Mouse (Mus musculus): ENCODE results near the gene Fnip1. TPM values are rescaled to one million over a fixed set of nuclear protein-coding genes. Genes with fewer than 3 reads are reported as not detected.

Gene Fnip1
- total RNA-seq, 1 experiment from 2014 or later = 41.2 TPM

- no peak for ATAC-seq (replicated peaks in 1 of 2; ENCODE audit: insufficient read depth in 1 of 2, low FRiP score in 2 of 2, low TSS enrichment in 1 of 2, low read depth in 1 of 2, poor library complexity in 2 of 2, severe bottlenecking in 2 of 2)
These were observed 85.5 kb downstream of the Fnip1 start for GRCm38 (mm10) chr11:54523431-54524001.

DNA sequence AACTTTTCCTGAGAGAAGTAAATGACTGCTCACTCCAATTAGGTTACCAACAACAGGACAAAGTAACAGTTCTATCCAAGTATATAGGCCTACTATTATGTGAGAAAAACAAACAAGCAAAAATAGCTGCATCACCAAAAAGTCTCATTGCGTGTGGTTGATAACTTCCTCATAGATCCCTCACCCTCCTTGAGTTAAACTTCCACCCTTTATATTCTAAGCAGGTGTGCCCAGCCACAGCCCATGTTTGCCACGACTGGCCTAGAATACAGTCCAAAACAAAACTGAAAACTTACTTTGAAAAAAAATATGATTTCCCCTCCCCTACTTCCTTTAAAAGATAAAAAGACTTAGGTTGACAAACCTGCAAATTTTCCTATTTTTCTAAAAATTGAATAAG is 90.0 kb downstream of the Fnip1 start:
- ATAC-seq (replicated peaks in 1 of 2; ENCODE audit: insufficient read depth in 1 of 2, low FRiP score in 2 of 2, low TSS enrichment in 1 of 2, low read depth in 1 of 2, poor library complexity in 2 of 2, severe bottlenecking in 2 of 2) = peak; percentile 51 to 63; a peak in 3 of 4 replicates

DNA sequence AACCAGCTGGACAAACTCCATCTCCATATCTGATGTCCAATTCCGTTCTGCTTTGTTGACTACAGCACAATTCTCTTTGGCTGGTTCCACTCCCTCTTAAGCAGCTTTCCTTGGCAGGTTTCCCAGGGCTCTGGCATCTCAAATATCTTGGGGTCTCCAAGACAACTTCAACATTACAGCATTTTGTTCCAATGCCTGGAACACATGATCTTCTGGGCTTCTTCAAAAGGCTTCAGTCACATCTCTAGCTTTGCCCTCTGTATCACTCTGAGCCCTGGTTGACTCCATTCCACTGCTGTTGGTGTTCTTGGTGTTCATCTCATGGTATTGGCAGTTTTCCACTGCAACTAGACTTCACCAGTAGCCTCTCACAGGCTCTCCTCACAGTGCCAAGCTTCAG is 92.4 kb downstream of the Fnip1 start:
- no peak for ATAC-seq (replicated peaks in 1 of 2; ENCODE audit: insufficient read depth in 1 of 2, low FRiP score in 2 of 2, low TSS enrichment in 1 of 2, low read depth in 1 of 2, poor library complexity in 2 of 2, severe bottlenecking in 2 of 2)

GRCm38 (mm10) chr11:54530916-54531315 is 92.9 kb downstream of the Fnip1 start:
- no peak for ATAC-seq (replicated peaks in 1 of 2; ENCODE audit: insufficient read depth in 1 of 2, low FRiP score in 2 of 2, low TSS enrichment in 1 of 2, low read depth in 1 of 2, poor library complexity in 2 of 2, severe bottlenecking in 2 of 2)

DNA sequence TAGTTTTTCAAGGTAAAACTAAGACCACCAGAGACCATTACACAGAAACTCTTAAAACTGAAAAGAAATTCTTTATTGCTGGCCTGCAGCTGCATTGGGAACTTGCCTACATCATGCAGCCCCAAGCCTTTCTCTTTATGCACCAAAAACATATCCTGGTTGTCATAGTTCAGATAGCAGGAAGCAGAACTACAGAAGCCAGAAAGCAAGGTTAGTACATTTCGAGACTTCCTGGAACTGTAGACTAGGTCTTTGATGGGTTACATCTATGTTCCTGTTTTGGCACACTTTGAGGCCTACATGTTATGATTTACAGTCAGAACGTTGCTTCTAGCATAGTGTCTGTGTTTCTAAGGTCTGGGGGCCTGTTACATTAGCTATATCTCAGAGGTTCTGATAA is 95.8 kb downstream of the Fnip1 start:
- peak; percentile 59 to 61 for ATAC-seq (replicated peaks in 1 of 2; ENCODE audit: insufficient read depth in 1 of 2, low FRiP score in 2 of 2, low TSS enrichment in 1 of 2, low read depth in 1 of 2, poor library complexity in 2 of 2, severe bottlenecking in 2 of 2)

DNA sequence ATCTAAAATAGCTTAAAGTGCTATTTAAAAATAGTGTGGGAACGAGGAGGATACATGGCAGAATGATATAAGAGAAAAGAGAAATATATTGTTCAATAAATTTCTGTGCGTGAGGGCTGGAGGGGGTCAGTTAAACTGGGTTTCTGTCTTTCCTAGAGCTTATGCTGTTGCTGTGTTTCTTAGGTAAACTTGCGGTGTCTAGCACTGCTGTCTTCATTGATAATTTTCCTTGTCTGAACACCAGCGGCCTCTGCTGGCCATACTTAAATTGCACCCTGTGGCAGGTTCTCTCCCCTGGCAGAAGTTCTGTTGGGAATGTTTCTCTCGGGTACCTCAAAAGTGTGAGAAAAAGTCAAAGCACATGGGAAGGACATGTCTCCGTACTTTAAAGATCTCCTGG is 96.9 kb downstream of the Fnip1 start:
- peak; percentile 79 to 80 for ATAC-seq (replicated peaks in 1 of 2; ENCODE audit: insufficient read depth in 1 of 2, low FRiP score in 2 of 2, low TSS enrichment in 1 of 2, low read depth in 1 of 2, poor library complexity in 2 of 2, severe bottlenecking in 2 of 2)

- ATAC-seq (replicated peaks in 1 of 2; ENCODE audit: insufficient read depth in 1 of 2, low FRiP score in 2 of 2, low TSS enrichment in 1 of 2, low read depth in 1 of 2, poor library complexity in 2 of 2, severe bottlenecking in 2 of 2) = no peak
These were observed 101.0 kb downstream of the Fnip1 start for GRCm38 (mm10) chr11:54539031-54539430.

DNA sequence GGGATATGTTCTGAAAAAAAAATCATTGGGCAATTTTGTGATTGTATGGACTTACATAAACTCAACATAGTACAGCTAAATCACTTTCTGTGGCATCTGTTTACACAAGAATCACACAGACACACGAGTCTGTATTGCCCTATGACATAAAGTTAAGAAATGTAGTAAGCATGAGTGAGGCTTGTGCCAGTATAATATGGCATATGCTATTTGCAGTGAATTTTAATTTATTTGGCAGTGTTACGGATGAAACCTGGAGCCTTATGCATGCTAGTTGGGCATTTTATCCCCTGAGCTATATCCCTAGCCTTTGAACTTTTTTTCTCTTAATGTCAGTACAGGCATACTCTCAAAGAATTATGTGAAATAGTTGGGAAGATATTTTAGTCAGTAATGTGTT is 101.5 kb downstream of the Fnip1 start:
- ATAC-seq (replicated peaks in 1 of 2; ENCODE audit: insufficient read depth in 1 of 2, low FRiP score in 2 of 2, low TSS enrichment in 1 of 2, low read depth in 1 of 2, poor library complexity in 2 of 2, severe bottlenecking in 2 of 2) = no peak

- no peak for ATAC-seq (replicated peaks in 1 of 2; ENCODE audit: insufficient read depth in 1 of 2, low FRiP score in 2 of 2, low TSS enrichment in 1 of 2, low read depth in 1 of 2, poor library complexity in 2 of 2, severe bottlenecking in 2 of 2)
These were observed 102.3 kb downstream of the Fnip1 start for GRCm38 (mm10) chr11:54540328-54540727.

DNA sequence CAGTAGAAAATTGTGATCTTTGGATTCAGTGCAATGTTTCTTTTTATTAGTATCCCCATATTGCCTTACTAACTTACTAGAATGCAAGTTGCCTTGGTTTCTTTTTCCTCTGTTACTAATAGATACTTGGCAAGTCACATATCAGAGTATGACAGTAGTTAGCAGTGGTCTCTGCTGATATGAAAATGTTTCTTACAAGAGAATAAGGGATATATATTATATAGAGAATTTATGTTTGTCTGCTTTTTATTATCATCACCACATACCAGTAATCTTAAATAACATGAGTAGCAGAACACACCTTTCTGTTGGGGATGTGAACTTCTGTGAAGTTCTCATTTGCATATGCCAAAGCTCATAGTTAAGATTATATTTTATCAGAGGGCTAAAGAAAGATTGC is 104.4 kb downstream of the Fnip1 start:
- ATAC-seq (replicated peaks in 1 of 2; ENCODE audit: insufficient read depth in 1 of 2, low FRiP score in 2 of 2, low TSS enrichment in 1 of 2, low read depth in 1 of 2, poor library complexity in 2 of 2, severe bottlenecking in 2 of 2) = no peak

DNA sequence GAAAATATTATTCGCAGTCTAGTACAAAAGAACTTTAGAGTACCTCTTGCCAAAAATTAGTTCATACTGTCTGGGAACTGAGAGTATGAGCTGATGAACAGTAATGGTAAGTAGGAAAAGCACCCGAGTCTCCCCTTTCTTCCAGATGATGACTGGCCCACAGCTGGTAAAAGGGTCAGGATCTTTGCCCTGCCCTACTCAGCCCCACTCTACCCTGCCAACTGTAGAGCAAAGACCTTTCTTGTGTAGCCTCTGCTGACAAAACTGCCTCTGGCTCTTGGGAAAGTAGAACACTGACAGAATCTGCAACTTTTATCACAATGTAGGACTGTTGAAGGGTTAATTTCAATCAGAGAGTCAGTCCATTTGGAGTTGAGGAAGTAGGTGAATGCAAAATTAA is 117.0 kb downstream of the Fnip1 start:
- ATAC-seq (replicated peaks in 1 of 2; ENCODE audit: insufficient read depth in 1 of 2, low FRiP score in 2 of 2, low TSS enrichment in 1 of 2, low read depth in 1 of 2, poor library complexity in 2 of 2, severe bottlenecking in 2 of 2) = no peak

DNA sequence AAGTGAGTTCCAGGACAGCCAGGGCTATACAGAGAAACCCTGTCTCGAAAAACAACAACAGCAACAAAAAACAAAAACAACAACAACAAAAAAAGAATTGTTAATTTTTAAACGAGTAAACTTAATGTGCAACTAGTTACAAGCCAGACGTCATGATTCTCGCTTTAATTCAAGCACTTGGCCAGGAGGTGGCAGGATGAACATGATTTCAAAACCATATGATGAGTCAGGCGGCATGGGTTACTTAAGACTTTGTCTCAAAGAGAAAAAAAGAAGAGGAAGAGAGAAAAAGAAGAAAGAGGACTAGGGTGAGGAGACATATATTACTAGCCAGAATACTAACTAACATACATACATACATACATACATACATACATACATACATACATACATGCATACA is 124.8 kb downstream of the Fnip1 start:
- ATAC-seq (replicated peaks in 1 of 2; ENCODE audit: insufficient read depth in 1 of 2, low FRiP score in 2 of 2, low TSS enrichment in 1 of 2, low read depth in 1 of 2, poor library complexity in 2 of 2, severe bottlenecking in 2 of 2) = peak; percentile 42 to 62; a peak in 1 of 4 replicates

Other genes with a start within 250 kb of the Fnip1 start
- not detected in 2 replicates for gene Csf2, start 188.5 kb upstream of the Fnip1 start, total RNA-seq (2017)
- gene Il3, start 170.9 kb upstream of the Fnip1 start, total RNA-seq (2017) = not detected in 2 replicates
- 0.44 and 5.1 TPM in 2 replicates for gene Acsl6, start 134.4 kb upstream of the Fnip1 start, total RNA-seq (2017)
- not detected in 2 replicates for gene Meikin, start 67.5 kb upstream of the Fnip1 start, total RNA-seq (2017)
- gene Rapgef6, start 84.6 kb downstream of the Fnip1 start, total RNA-seq (2017) = 56.4 and 76.5 TPM in 2 replicates

Measured in hematopoietic stem cell, adult 5-6 weeks (primary cell).